In genomic region chr7:121880246-121880645, GRCm38 (mm10) we compare ENCODE assay signal across 30 mouse cellular contexts. TPM values are rescaled to one million over a fixed set of nuclear protein-coding genes. Genes with fewer than 3 reads are reported as not detected.
A peak's percentile ranks its signal among the peaks of the same experiment; 100 is the strongest.
DNase-seq lines count a peak whose midpoint lies in the region; ATAC-seq and TF ChIP-seq lines count a peak whose summit lies in the region.
"Had no signal": no experiment of that assay in that cellular context is flagged by ENCODE, and none has a peak within 500 bp of the region (broad histone marks: within the 10 kb centered on the region; RNA-seq: fewer than 3 reads in every experiment).

No protein-coding gene starts in this region.

- 63% methylated on average over 4 of the region's 4 CpGs for WGBS in lung, embryonic 14.5 days
- WGBS in lung, postnatal 0 days, result 59% methylated on average over 4 of the region's 4 CpGs
- 86% methylated on average over 4 of the region's 4 CpGs for WGBS in midbrain, embryonic 10.5 days
- WGBS in embryonic facial prominence, embryonic 10.5 days, result 90% methylated on average over 4 of the region's 4 CpGs

- peak; percentile 37 for DNase-seq in lung, embryonic 14.5 days
- peak; percentile 81 for DNase-seq in lung, postnatal 0 days (ENCODE audit: low spot score)
- peak; percentile 85 for DNase-seq in lung, postnatal 25 days (ENCODE audit: low spot score)
- DNase-seq in heart, adult 8-10 months (ENCODE audit: low spot score), result no peak
- DNase-seq in midbrain, embryonic 10.5 days (ENCODE audit: low spot score), result no peak
- DNase-seq in embryonic facial prominence, embryonic 10.5 days (ENCODE audit: low spot score), result no peak
- DNase-seq in MN1 (ENCODE audit: low spot score), result no peak
- DNase-seq: adrenal gland, postnatal 10 days; cerebellum, adult 11 months; cerebellum, adult 2 months; cerebellum, adult 9-11 months; cerebellum, postnatal 25 days; embryo, embryonic 11 days; gastrocnemius, postnatal 10 days; gastrocnemius, postnatal 36 days; heart, adult 11 months; heart, postnatal 10 days; heart, postnatal 36 days had no signal

- no peaks in the 10 kb centered on the region for H3K4me1 ChIP-seq in lung, embryonic 14.5 days (ENCODE audit: insufficient read depth)
- H3K4me1 ChIP-seq in lung, postnatal 0 days (ENCODE audit: insufficient read depth, low read depth, low read length), result no peaks in the 10 kb centered on the region
- H3K4me1 ChIP-seq in midbrain, embryonic 10.5 days, result peaks cover 6% of the 10 kb centered on the region
- H3K4me1 ChIP-seq in embryonic facial prominence, embryonic 10.5 days, result peaks cover 4% of the 10 kb centered on the region; the same call in 1 of the 2 replicates
- H3K4me1 ChIP-seq: forebrain, embryonic 10.5 days; forebrain, embryonic 13.5 days; heart, embryonic 12.5 days; heart, embryonic 15.5 days; hindbrain, embryonic 13.5 days had no signal

- H3K27ac ChIP-seq in lung, embryonic 14.5 days (ENCODE audit: low read depth), result no peak overlapping the region
- H3K27ac ChIP-seq in lung, postnatal 0 days (ENCODE audit: low read length), result peak overlapping the region; percentile 80
- no peak overlapping the region for H3K27ac ChIP-seq in midbrain, embryonic 10.5 days (replicated peaks)
- no peak overlapping the region for H3K27ac ChIP-seq in embryonic facial prominence, embryonic 10.5 days (replicated peaks)
- H3K27ac ChIP-seq: forebrain, embryonic 10.5 days; forebrain, embryonic 13.5 days; heart, embryonic 15.5 days; hindbrain, embryonic 10.5 days; hindbrain, embryonic 13.5 days had no signal

- no peak overlapping the region for H3K4me3 ChIP-seq in lung, embryonic 14.5 days (ENCODE audit: low read depth, low read length)
- no peak overlapping the region for H3K4me3 ChIP-seq in lung, postnatal 0 days (ENCODE audit: low read depth, low read length)
- no peak overlapping the region for H3K4me3 ChIP-seq in midbrain, embryonic 10.5 days
- no peak overlapping the region for H3K4me3 ChIP-seq in embryonic facial prominence, embryonic 10.5 days
- H3K4me3 ChIP-seq: forebrain, embryonic 10.5 days; forebrain, embryonic 13.5 days; heart, embryonic 12.5 days; heart, embryonic 15.5 days; hindbrain, embryonic 10.5 days; hindbrain, embryonic 13.5 days had no signal

- ATAC-seq in lung, embryonic 14.5 days (ENCODE audit: insufficient read depth), result no peak
- peak; percentile 90 for ATAC-seq in lung, postnatal 0 days
- ATAC-seq: activated CD4-positive, CD25-positive, alpha-beta regulatory T cell, adult 4 months; CD4-positive, CD25-positive, alpha-beta regulatory T cell, adult 4 months; forebrain, embryonic 13.5 days; forebrain, embryonic 16.5 days; hindbrain, embryonic 16.5 days had no signal

- no peaks in the 10 kb centered on the region for H3K36me3 ChIP-seq in lung, embryonic 14.5 days (ENCODE audit: insufficient read depth)
- H3K36me3 ChIP-seq in lung, postnatal 0 days (ENCODE audit: insufficient read depth, low read length), result no peaks in the 10 kb centered on the region
- no peaks in the 10 kb centered on the region for H3K36me3 ChIP-seq in midbrain, embryonic 10.5 days
- no peaks in the 10 kb centered on the region for H3K36me3 ChIP-seq in embryonic facial prominence, embryonic 10.5 days (replicated peaks)
- H3K36me3 ChIP-seq: forebrain, embryonic 10.5 days; heart, embryonic 12.5 days; heart, embryonic 15.5 days; hindbrain, embryonic 10.5 days; hindbrain, embryonic 13.5 days had no signal

- no peak overlapping the region for H3K9ac ChIP-seq in lung, embryonic 14.5 days
- no peak overlapping the region for H3K9ac ChIP-seq in lung, postnatal 0 days (replicated peaks; ENCODE audit: low read depth)
- H3K9ac ChIP-seq: forebrain, embryonic 13.5 days; heart, embryonic 12.5 days; heart, embryonic 15.5 days; hindbrain, embryonic 13.5 days had no signal

- TF ChIP-seq EP300 in lung, postnatal 0 days (IDR thresholded peaks at IDR 0.05), result peak; percentile 92

- no peak overlapping the region for H3K4me2 ChIP-seq in lung, embryonic 14.5 days
- peak overlapping the region; percentile 31; the same call in 1 of the 2 replicates for H3K4me2 ChIP-seq in lung, postnatal 0 days (replicated peaks; ENCODE audit: low read depth, low read length)
- H3K4me2 ChIP-seq: forebrain, embryonic 13.5 days; heart, embryonic 12.5 days; heart, embryonic 15.5 days; hindbrain, embryonic 13.5 days had no signal

- no peaks in the 10 kb centered on the region for H3K9me3 ChIP-seq in lung, embryonic 14.5 days (ENCODE audit: low read depth, low read length)
- no peaks in the 10 kb centered on the region for H3K9me3 ChIP-seq in lung, postnatal 0 days (ENCODE audit: low read length)
- H3K9me3 ChIP-seq in midbrain, embryonic 10.5 days (replicated peaks), result no peaks in the 10 kb centered on the region
- H3K9me3 ChIP-seq in embryonic facial prominence, embryonic 10.5 days, result no peaks in the 10 kb centered on the region
- H3K9me3 ChIP-seq: forebrain, embryonic 10.5 days; forebrain, embryonic 13.5 days; heart, embryonic 12.5 days; heart, embryonic 15.5 days; hindbrain, embryonic 10.5 days; hindbrain, embryonic 13.5 days had no signal

- TF ChIP-seq CTCF in lung, embryonic 14.5 days (IDR thresholded peaks at IDR 0.05; ENCODE audit: low read depth), result no peak
- TF ChIP-seq CTCF in lung, postnatal 0 days (IDR thresholded peaks at IDR 0.05), result no peak

- H3K27me3 ChIP-seq in lung, embryonic 14.5 days (ENCODE audit: insufficient read depth, low read length), result no peaks in the 10 kb centered on the region
- no peaks in the 10 kb centered on the region for H3K27me3 ChIP-seq in lung, postnatal 0 days (replicated peaks; ENCODE audit: insufficient read depth, low read length)
- no peaks in the 10 kb centered on the region for H3K27me3 ChIP-seq in midbrain, embryonic 10.5 days (ENCODE audit: low read depth, poor library complexity, severe bottlenecking)
- H3K27me3 ChIP-seq in embryonic facial prominence, embryonic 10.5 days (replicated peaks; ENCODE audit: low read depth, poor library complexity, severe bottlenecking), result no peaks in the 10 kb centered on the region
- H3K27me3 ChIP-seq: forebrain, embryonic 13.5 days; heart, embryonic 12.5 days; heart, embryonic 15.5 days; hindbrain, embryonic 13.5 days had no signal

RNA-seq across cellular contexts. Expression of gene Scnn1b, which starts 15.4 kb away (rescaled TPM):
- 4.4 and 5.7 TPM in 2 replicates for polyA plus RNA-seq in lung, embryonic 14.5 days (2014; fragmentation: Nextera tagmentation; extraction: Ambion mirVana)
- 76.3 and 79.1 TPM in 2 replicates for polyA plus RNA-seq in lung, postnatal 0 days (2015; fragmentation: Nextera tagmentation; extraction: Ambion mirVana)
- total RNA-seq in heart, adult 8-10 months (2022), result not detected
- polyA plus RNA-seq in midbrain, embryonic 10.5 days (2016; fragmentation: Nextera tagmentation; extraction: Ambion mirVana), result 0.06 TPM in 1 of 2 replicates, not detected in the other
- polyA plus RNA-seq in embryonic facial prominence, embryonic 10.5 days (2016; fragmentation: Nextera tagmentation; extraction: Ambion mirVana), result 0.45 and 1.3 TPM in 2 replicates
- total RNA-seq: gastrocnemius, postnatal 36 days; heart, postnatal 10 days; heart, postnatal 36 days; MEL had no signal
- polyA plus RNA-seq: activated CD4-positive, CD25-positive, alpha-beta regulatory T cell, adult 4 months; C2C12; CD4-positive, CD25-positive, alpha-beta regulatory T cell, adult 4 months; forebrain, embryonic 10.5 days; forebrain, embryonic 13.5 days; heart, embryonic 12.5 days; hindbrain, embryonic 13.5 days had no signal

Comparison
In these comparisons a context has a peak if more than half of its experiments do, and no peak if none do; other contexts are left out.
1. RNA of gene Scnn1b, which starts 15.4 kb away (polyA plus RNA-seq): 76.3 to 79.1 TPM in lung, postnatal 0 days; 4.4 to 5.7 TPM in lung, embryonic 14.5 days, 0.45 to 1.3 TPM in embryonic facial prominence, embryonic 10.5 days and 0.06 TPM in midbrain, embryonic 10.5 days; every median in the first group is over 10 times any median in the second.
2. DNase-seq: peak in lung, embryonic 14.5 days (single experiment), lung, postnatal 0 days (single experiment) and lung, postnatal 25 days (single experiment); none in heart, adult 8-10 months (single experiment), midbrain, embryonic 10.5 days (single experiment), embryonic facial prominence, embryonic 10.5 days (single experiment) and MN1 (single experiment).